Mouse (Mus musculus): Measurements from ENCODE around the gene Hormad2. TPM values are rescaled to one million over a fixed set of nuclear protein-coding genes. Genes with fewer than 3 reads are reported as not detected.

Hormad2 gene
- not detected for total RNA-seq (2021)
- long read RNA-seq, experiment 1, result 0 reads
- long read RNA-seq, experiment 2, result 0 reads

DNA sequence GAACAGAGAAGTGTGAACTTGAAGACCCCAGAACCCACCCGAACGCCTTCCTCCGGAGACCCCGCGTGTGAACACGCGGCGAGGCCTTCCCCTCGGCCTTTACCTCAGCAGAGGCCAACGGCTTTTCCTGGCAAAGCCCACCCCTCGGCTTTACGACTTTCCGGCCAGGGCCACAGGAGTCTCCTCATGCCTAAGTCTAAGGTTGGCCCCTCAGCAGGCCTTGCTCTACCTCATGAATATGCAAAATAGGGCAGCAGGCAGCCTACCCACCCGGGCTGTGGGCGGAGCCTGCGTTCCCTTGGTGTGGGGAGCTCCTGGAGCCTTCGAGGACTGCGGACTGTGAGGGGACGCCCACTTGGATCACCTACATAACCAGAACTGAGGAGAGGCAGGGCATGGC, at the start of gene Hormad2:
Gene Hormad2, minus strand, starts transcription at position 128 of the 400 bp plus-strand sequence.
- no peak for DNase-seq

DNA sequence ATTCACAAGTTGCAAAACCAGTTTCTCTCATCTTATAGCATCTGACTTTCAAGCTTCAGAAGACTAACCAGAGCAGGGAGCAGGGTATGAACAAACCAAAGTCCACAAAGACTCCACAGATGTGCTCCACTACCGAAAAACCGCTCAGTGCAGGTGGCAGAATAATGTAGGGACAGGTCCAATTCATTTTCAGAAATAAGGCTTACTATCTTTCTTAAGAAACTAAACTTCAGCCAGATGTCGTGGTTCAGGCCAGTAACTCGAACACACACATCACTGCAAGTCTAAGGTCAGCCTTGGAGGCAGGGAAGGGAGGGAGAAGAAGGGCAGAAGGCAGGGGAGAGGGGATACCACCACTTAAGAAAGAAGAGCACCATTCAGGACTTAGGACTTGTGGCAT, 48.3 kb upstream of the Hormad2 start:
- DNase-seq, result no peak

DNA sequence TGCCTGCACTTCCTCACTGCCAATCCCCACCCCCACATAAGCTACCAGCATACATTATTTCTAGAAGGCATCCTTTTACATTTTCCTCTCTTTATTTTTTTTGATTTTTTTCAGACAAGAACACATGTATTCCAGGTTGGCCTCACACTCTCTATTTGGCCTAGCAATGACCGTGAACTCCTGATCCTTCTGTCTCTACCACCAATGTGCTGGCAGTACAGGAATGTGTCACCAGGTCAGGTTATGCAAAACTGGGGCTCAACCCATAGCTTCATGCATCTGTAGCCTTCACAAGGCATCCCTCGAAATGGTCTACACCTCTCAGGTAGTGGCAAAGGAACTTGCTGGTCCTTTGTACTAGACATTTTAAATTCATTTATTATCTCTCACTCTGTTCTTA, 47.9 kb upstream of the Hormad2 start:
- DNase-seq, result no peak

DNA sequence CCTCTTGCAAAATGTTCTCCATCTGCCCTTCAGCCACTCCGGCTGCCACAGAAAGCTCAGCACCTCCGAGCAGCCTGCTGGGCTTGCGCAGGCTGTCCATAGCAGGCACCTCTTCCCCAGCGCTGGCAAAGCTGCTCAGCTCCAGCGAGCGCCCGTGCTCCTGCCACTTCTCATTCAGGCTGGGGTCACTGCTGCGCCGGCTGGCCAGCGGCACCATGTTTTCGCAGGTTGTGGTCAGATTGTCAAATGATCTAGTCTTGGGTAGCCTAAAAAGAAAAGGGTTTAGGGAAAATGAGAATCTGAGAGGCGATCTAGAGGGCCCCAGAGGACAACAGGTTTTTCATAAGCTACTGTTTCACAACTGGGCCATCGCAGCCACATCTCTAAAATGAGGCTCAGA, 47.5 kb upstream of the Hormad2 start:
- no peak for DNase-seq

DNA sequence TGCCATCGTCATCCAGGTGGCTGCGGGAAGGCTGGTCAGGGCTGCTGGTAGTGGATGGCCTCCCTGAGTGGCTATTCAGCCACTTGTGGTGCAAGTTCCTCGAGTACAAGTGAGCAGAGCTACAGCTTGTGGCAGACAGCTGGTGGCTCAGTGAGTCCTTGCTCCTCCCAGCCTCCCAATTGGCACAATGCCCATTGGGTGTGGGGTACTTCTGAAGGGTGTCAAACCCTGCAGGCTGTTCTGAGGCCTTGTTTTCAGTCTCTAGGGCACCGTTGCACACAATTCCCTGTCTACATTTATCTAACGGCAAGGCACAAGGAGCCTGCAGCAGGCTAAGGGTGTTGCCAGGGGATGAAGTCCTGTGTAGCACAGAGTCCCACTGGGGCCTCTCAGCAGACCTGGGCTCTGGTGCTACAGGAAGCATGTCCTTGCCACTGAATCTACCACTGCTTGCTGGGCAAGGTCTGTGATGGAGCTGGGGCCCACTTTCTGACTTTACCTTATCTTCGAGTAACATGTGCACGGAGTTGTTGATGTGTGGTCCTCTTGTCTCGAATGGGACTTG, 46.6 kb upstream of the Hormad2 start:
- DNase-seq, result peak; percentile 20 to 26

DNA sequence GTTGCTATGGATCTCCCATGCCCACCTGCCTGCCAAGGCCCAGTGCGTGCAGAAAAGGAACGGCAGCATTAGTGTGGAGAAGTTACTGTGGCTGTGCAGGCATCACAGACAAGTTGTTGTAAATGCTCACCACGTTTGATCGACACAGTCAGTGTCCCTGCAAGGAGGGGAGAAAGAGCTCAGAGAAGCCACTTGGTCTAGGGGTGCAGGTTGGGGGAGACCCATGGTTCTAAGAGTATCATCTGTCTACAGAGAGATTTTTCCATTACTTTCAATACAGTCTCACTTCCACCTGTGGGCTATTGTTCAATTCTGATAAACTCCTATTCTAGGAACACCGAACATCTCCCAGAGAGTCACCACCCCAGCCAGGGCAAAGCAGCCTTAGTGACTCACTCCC, 43.6 kb upstream of the Hormad2 start:
- DNase-seq, result no peak

DNA sequence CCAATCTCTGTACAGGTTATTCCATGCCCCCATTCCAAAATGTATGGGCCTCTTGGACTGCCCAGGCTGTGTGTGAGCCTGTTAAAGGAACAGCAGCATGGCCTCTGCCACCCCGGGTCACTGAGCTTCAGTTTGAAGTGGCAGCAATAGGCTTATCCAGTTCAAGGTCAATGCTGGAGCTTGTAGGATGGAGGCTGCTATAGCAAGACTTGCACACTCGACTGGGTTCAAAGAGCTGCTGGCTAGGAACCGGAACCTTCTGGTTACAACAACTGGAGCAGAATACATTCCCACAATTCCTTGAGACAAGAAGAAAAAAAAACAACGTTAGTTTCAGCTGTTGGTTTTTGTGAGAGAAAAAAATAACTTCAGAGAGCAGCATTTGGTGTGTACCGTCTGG, 41.7 kb upstream of the Hormad2 start:
- no peak for DNase-seq

DNA sequence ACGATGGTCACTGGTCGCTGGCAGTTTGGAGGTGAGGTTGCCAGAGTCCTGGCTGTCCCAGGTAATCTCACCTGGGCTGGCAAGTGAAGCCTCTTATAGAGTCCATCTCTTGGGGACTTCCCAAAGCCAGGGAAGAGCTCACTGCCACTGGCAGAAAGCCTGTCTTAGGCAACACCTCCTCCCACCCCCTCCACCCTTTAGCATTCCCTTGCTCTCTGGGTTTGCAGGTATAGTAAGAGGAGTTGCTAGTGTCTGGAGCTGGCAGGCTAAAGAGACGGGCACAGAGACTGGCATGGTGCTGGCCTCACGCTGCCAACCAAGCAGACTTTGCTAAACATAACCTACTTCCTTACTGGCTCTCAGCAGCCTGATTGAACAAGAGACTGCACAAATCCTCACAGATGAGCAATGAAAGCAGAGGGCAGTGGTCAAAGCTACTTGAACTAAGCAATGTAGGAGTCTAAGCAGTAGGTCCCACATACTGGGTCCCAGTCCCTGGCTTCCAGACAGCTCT, 35.3 kb upstream of the Hormad2 start:
- no peak for DNase-seq

DNA sequence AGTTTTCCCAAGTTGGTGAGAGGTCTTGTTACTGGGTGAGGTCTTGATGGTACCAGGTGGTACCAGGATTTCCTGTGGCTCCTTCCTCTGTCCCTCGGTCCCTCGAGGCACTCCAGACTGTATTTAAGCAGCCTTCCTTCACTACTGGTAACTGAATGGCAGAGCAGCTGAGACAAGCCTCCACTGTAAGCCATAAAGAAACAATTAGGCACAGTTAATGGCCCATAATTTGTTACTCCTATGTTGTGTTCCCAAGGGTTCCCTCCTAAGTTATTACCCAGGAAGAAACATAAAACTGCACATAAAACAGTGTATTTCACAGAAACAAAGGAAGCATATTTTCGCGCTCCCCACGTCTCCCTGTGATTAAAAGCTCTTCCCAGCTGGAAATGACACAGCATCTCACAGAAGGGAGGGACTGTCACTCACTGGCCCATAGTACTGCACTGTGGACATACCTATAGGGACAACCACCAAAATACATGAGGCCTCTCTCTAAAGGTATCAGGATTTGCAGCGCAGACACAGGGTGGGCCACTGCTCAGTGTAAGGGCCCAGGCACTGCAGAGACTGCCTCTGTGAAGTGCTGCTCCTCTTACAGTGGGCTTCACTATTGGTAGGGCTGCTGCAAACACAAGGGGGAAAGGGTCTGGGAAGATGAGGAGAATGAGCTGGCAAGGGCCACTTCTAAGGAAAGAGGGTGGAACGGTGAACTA, 31.7 kb upstream of the Hormad2 start:
- no peak for DNase-seq

DNA sequence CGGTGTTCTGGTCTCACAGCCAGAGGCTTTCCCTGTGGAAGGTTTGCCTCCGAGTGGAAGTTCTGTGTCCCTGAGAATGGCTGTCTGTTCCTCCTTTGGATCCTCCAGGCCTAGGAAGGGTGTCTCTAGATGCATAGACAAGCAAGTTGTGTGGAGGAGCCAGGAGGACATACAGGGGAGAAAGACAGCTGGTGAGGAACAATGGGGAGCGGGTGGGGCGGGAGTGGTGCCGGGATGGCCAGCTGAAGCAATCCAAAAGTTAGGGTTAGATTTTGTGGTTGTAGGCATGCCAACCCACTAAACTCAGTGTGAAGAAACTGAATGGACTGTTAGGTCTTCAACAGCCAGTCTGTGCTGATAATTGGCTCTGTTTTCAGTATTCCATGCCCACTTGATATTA, 30.8 kb upstream of the Hormad2 start:
- DNase-seq, result no peak

DNA sequence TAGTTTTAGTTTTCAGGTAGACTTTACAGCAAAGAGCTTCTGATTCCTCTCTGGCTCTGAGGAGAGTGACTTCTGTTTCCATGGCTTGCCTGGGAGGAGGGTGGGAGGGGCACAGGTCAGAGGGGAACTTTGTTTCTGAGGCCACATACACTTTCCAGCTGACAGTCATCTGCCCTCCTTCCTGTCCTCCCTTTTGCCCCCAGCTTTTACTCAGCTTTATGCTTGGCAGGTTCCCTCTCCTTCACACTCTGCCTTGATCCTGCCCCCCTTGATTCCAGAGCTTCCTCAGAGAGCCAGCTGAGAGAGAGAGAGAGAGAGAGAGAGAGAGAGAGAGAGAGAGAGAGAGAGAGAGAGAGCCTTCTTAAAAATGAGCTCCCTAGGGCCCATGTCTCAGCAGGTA, 30.3 kb upstream of the Hormad2 start:
- no peak for DNase-seq

DNA sequence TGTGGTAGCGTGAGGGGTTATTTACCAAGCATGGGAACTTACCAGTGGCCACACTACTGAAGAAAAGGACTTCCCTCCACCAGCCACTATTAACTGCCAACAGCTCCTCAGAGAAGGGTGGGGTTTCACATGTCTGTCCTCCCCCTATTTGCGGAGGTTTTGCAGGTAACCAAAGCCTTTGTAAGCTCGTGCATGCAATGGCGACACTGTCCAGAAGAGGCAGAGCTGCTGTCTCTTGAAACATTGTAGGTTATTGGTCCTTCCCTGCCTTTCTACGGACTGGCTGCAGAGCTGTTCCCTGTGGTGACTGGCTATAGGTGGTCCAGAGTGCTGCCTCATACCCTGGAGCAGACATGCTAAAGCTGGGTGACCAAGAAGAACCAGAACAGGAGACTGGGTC, 28.2 kb upstream of the Hormad2 start:
- DNase-seq, result no peak

DNA sequence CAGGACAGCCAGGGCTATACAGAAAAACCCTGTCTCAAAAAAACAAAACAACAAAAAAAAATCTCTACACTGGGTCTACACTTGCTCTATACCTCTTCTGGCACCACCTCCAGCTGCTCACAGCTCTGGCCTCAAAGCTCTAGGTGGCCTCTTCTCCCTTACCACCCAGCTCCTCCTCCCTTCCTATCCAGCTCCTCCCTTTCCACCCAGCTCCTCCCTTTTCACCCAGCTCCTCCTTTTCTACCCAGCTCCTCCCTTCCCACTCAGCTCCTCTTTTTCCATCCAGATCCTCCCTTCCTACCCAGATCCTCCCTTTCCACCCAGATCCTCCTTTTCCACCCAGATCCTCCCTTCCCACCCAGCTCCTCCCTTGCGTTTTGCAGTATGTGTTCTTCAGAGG, 26.5 kb upstream of the Hormad2 start:
- no peak for DNase-seq

DNA sequence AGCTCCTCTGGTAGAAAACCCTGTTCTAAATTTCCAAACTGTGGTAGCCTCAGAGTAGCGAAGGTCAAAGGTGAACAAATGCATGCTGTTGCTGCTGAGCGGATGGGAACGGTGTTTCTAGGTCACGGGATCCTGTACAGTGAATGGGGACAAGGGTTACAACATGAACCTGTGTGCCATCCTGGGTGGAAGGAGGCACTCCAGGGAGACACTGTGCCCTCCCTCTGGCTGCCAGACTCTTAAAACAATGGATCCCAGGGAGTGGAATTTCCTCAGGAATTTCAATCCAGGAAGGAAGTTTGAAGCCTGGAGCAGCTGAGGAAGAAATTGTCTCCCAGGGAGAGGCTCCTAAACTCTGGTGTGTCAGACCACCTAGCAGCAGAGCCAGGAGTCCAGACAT, 25.3 kb upstream of the Hormad2 start:
- peak in 1 of 2 experiments; percentile 25 for DNase-seq

DNA sequence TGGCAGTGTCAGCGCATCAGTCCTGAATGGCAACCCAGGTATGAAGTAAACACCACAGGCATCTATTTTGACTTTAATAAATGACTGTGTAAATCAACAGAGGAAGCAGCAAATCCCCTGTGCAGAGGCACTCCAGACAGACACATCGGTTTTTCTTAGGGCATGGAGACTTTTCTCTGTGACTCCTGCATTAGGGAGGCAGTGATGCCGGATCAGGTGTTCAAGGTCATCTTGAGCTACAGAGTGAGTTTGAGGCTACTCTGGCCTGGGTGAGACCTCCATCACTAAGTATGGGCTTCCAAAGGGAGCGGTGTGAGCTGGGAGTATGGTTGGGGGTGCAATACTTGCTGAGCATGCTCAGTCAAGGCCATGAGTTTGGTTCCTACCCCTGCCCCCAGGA, 23.7 kb upstream of the Hormad2 start:
- DNase-seq, result no peak

DNA sequence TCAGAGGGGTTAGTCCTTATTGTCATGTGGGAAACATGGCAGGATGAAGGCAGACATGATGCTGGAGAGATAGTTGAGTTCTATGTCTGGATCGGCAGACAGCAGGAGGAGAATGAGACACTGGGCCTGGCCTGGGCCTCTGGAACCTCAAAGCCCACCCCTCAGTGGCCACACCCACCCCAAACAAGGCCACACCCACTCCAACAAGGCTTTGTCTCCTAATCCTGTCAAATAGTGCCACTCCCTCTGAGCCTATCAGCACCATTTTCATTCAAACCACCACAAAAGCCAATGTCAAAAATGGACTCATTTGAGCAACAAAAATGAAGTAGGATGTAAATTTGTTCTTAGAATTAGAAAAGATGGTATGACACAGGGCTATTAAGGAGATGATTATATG, 23.3 kb upstream of the Hormad2 start:
- no peak for DNase-seq

DNA sequence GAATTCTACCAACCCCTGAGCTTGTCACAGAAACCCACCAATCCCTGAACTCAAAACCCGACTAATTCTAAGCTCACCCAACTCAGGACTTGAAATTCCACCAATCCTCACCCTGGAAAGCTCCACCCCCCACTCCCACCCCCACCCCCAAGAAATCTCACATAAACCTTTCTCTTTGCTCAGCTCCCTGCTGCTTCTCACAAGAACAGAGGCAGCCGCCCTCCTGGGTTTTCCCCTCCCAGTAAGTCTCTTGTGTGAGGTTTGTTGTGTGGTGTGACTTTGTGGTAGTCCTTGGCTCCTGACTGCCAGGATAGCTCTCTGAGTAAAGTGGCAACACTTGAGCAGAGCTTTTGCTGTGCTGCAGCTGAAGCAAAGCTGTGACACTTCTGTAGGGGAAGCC, 22.0 kb upstream of the Hormad2 start:
- DNase-seq, result no peak

DNA sequence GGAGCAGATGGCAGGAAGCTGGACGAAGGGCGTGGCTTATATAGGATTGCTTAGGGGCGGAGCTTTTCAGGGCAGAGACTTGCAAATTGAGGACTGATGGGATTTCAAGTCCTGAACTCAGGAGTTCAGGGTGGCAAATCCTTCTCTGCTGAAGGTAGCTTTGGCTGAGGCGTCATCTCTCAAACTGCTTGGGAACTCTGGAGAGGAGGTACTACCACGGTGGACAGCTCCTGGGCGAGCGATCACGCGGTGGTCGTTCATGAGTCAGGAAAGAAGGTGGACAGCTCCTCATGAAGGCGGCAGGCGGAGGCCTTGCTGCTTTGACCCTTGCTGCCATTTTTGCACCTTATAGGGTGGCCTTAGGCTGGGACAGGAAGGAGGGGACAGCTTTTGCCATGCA, 20.2 kb upstream of the Hormad2 start:
- no peak for DNase-seq

DNA sequence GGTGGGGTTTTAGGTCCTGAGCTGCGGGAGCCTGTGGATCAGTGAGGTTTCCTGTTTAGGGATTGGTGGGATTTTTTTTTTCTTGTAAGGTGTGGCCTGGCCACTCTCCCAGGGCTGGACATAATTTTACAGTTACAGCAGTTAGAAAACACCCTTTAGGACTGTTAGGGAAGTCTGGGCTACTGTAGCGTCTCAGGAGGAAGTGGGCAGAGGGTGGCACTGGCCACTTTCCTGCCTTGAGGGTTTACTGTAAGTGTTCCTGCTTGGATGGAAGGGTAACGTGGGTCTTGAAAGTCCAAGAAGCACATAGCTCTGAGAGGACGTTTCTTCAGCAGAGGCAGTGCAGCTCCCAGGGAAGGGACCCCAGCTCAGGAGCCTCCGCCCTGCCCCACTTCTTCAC, 19.7 kb upstream of the Hormad2 start:
- no peak for DNase-seq

DNA sequence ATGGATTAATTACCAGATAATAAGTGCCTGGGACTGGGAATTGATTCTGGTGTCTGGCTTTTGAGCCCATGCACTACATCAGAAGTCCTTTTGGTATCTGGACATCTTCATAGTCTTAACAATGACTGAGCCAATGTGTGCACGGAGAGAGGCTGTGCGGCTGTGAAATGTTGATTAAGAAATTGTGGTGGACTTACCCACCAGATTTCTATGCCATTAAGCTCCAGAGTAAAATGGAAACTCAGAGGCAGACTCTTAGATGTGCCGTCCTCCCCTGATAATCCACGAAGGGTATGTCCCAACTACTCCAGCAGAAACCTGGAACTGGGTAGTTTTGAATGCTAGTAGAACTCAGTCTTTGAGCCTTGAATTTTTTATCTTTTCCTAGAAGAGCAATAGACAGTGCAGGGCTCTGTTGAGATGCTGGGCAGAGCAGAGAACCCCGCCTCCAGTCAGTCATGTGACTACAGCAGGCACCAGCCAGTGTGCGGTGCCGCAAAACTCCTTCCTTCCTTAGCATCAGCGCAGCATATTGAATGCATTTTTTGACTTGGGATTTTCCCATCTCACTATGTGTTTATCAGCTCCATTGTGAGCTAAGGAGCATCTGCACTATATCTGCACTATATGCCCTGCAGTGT, 14.1 kb upstream of the Hormad2 start:
- DNase-seq, result no peak

DNA sequence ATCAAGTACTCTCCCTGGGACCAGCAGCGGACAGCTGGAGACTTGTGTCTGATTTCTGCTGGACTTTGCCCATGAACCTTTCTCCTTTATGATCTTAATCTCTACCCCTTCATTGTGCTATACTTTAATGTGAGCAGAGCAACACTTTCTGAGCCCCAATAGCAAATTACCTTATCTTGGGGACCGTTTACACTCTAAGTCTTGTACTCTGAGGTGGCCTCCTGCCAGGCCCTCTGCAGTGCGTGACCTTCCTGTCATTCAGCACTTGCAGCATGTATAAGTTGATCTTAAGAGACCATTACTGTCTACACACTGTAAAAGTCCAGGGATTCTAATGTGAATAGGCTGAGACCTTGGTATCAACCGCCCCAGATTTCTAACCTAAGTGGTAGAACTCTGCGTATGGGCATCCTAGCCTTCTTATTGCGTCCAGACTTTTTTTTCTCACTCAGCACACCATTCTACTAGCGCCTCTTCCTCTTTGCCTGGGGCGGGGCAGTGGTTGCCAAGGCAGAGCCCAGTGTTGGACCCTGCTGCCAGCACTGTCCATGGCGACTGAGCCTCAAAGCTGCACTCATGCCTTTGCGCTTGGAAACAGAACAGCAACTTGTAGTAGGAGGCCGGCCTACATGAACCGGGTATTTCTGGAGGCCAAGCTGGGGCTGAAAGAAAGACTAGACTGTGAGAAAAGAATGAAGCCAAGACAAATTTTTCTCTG, 11.7 kb upstream of the Hormad2 start:
- DNase-seq, result no peak

DNA sequence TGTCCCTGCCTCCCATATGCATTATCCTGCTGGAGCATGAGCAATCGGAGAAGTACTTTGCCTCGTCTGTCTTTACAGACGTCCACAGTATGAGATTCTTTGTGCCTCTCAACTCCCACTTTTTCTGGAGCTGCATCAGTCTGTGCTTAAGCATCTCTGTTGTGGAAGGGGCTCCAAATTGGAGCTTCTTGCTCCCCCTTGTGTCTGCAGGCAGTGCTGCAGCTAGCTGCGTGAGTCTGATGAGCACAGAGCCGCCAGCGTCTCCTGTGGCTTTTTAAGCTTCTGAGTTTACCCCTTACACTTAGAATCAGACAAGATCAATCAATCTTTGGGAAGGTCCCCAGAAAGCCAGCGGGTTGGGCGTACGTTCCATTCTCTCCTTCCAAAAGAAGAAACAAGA, 10.2 kb upstream of the Hormad2 start:
- peak; percentile 16 to 58 for DNase-seq
